Mouse (Mus musculus) cerebellum, adult 2 months (tissue): ENCODE results near the gene Ifngr2. TPM values are rescaled to one million over a fixed set of nuclear protein-coding genes. Genes with fewer than 3 reads are reported as not detected.
"Not testable (repeated sequence)": the region's sequence is repeated elsewhere in the genome, so short reads cannot be mapped to it uniquely, and the experiment has no call there.

ENCODE experiments used
- DNase-seq, 2 experiments: peaks; one replicate each; pipeline ENCODE4 v3.0.0; 2021
- H3K27ac ChIP-seq: fragments of 200-500 bp; 2 replicates; pipeline ENCODE4 v1.5.1; 2012; ENCODE audit warnings: low read length, control low read depth, inconsistent platforms; ENCODE audit not compliant: insufficient read depth
- H3K27me3 ChIP-seq: fragments of 200-500 bp; 2 replicates; pipeline ENCODE4 v1.6.1; 2012; ENCODE audit warnings: inconsistent platforms, mild to moderate bottlenecking, low read length, moderate library complexity; ENCODE audit not compliant: control insufficient read depth, insufficient read depth
- H3K4me1 ChIP-seq: fragments of 200-500 bp; 2 replicates; pipeline ENCODE4 v1.6.1; 2011; ENCODE audit warnings: low read length; ENCODE audit not compliant: control insufficient read depth, insufficient read depth
- H3K4me3 ChIP-seq: fragments of 200-500 bp; replicated peaks from 2 replicates; pipeline ENCODE3; 2011; ENCODE audit warnings: mild to moderate bottlenecking, low read depth, low read length, control low read depth; ENCODE audit not compliant: insufficient read depth
- CTCF ChIP-seq: fragments of 200-500 bp; IDR thresholded peaks from 2 replicates; pipeline ENCODE4 v1.5.1; 2011; ENCODE audit warnings: low read depth, mild to moderate bottlenecking, control low read depth, low read length, moderate library complexity, borderline replicate concordance; ENCODE audit not compliant: insufficient read depth
- POLR2A ChIP-seq: fragments of 200-500 bp; IDR thresholded peaks from 2 replicates; pipeline ENCODE4 v1.6.1; 2011; ENCODE audit warnings: low read length, control low read depth, borderline replicate concordance; ENCODE audit not compliant: insufficient read depth
- WGBS: fragments of 180-500 bp; shearing (Covaris S2); methylation state at CpG from one replicate; pipeline ENCODE4 v1.1.7; 2018; 5-methylcytosine and 5-hydroxymethylcytosine counted together
- polyA plus RNA-seq: library from polyadenylated mRNA; depleted of rRNA; stranded (reverse); fragments of >200 nt; gene quantifications from 2 replicates; pipeline ENCODE4 v1.2.3, GENCODE M21; 2012

Gene Ifngr2
- polyA plus RNA-seq, 1 experiment: 34.5 TPM

- H3K4me1 ChIP-seq: no peaks in the 10 kb centered on the region
- no peak overlapping the region for H3K27ac ChIP-seq
- no peak overlapping the region for H3K4me3 ChIP-seq
- no peak for DNase-seq
- no peaks in the 10 kb centered on the region for H3K27me3 ChIP-seq
- TF ChIP-seq CTCF: no peak
- no peak for TF ChIP-seq POLR2A
- WGBS: 89% methylated on average over 5 of the region's 5 CpGs
Observed at GRCm38 (mm10) chr16:91522040-91522439, 24.8 kb upstream of the Ifngr2 start.

- TF ChIP-seq POLR2A: no peak
- 56% methylated on average over 18 of the region's 18 CpGs for WGBS
- DNase-seq: no peak
- H3K4me3 ChIP-seq: no peak overlapping the region
- no peaks in the 10 kb centered on the region for H3K27me3 ChIP-seq
- H3K27ac ChIP-seq: no peak overlapping the region; the same call in 1 of the 2 replicates
- no peaks in the 10 kb centered on the region for H3K4me1 ChIP-seq
Observed at GRCm38 (mm10) chr16:91522479-91523309, 24.2 kb upstream of the Ifngr2 start.

GRCm38 (mm10) chr16:91524206-91524605, 22.7 kb upstream of the Ifngr2 start:
- DNase-seq: no peak
- TF ChIP-seq CTCF (no peak), POLR2A (no peak)
- no peaks in the 10 kb centered on the region for H3K27me3 ChIP-seq
- no peak overlapping the region for H3K27ac ChIP-seq
- no peak overlapping the region for H3K4me3 ChIP-seq
- H3K4me1 ChIP-seq: no peaks in the 10 kb centered on the region
- WGBS: 94% methylated on average over 5 of the region's 5 CpGs

GRCm38 (mm10) chr16:91526274-91526673, 20.6 kb upstream of the Ifngr2 start:
- H3K27ac ChIP-seq: no peak overlapping the region
- TF ChIP-seq POLR2A (no peak), CTCF (no peak)
- H3K4me1 ChIP-seq: no peaks in the 10 kb centered on the region
- no peak overlapping the region for H3K4me3 ChIP-seq
- H3K27me3 ChIP-seq: no peaks in the 10 kb centered on the region
- 91% methylated on average over 6 of the region's 6 CpGs for WGBS
- DNase-seq: no peak

- no peak for DNase-seq
- no peaks in the 10 kb centered on the region for H3K27me3 ChIP-seq
- H3K4me1 ChIP-seq: no peaks in the 10 kb centered on the region
- H3K4me3 ChIP-seq: no peak overlapping the region
- TF ChIP-seq POLR2A (no peak), CTCF (no peak)
- 72% methylated on average over 10 of the region's 10 CpGs for WGBS
- no peak overlapping the region for H3K27ac ChIP-seq
Observed at GRCm38 (mm10) chr16:91527051-91527450, 19.8 kb upstream of the Ifngr2 start.

GRCm38 (mm10) chr16:91527500-91527899, 19.4 kb upstream of the Ifngr2 start:
- Histone ChIP-seq H3K4me3 (no peak overlapping the region), H3K4me1 (no peaks in the 10 kb centered on the region), H3K27ac (no peak overlapping the region), H3K27me3 (no peaks in the 10 kb centered on the region)
- TF ChIP-seq POLR2A (no peak), CTCF (no peak)
- DNase-seq: no peak
- WGBS: 64% methylated on average over 5 of the region's 5 CpGs

GRCm38 (mm10) chr16:91528578-91528977, 18.3 kb upstream of the Ifngr2 start:
- Histone ChIP-seq H3K27me3 (no peaks in the 10 kb centered on the region), H3K4me3 (no peak overlapping the region), H3K4me1 (no peaks in the 10 kb centered on the region), H3K27ac (no peak overlapping the region)
- no peak for DNase-seq
- no peak for TF ChIP-seq POLR2A
- TF ChIP-seq CTCF: 0 out of 2 replicates have a peak, but pooled peaks have one; percentile 4
- 31% methylated on average over 9 of the region's 9 CpGs for WGBS

- H3K4me3 ChIP-seq, H3K4me1 ChIP-seq, DNase-seq, H3K27me3 ChIP-seq, H3K27ac ChIP-seq: not testable (repeated sequence)
- WGBS: 79% methylated on average over 4 of the region's 4 CpGs
Observed at GRCm38 (mm10) chr16:91530830-91531229, 16.0 kb upstream of the Ifngr2 start.
